Mouse (Mus musculus) adrenal gland, postnatal 4 days (tissue): ENCODE results near the gene Vwa7. TPM values are rescaled to one million over a fixed set of nuclear protein-coding genes. Genes with fewer than 3 reads are reported as not detected.
"Not testable (repeated sequence)": the region's sequence is repeated elsewhere in the genome, so short reads cannot be mapped to it uniquely, and the experiment has no call there.

Experiments used
- DNase-seq, 2 experiments: peaks; one replicate each; pipeline ENCODE4 v3.0.0; 2021 to 2022; ENCODE audit warnings: low spot score in 2 of 2, mixed read lengths in 2 of 2
- long read RNA-seq, 2 experiments: library from polyadenylated mRNA; stranded (forward); transcript quantifications; one replicate each; pipeline ENCODE4 v2.0.0; 2021
- total RNA-seq, 2 experiments: library from RNA; stranded (reverse); gene quantifications; 2 replicates each; pipeline ENCODE4 v1.2.3; 2021

Vwa7 gene
- total RNA-seq: 1 to 10 TPM; 1.2 to 1.5 TPM
- long read RNA-seq, experiment 1, partial matches to known transcripts: 1 of 2 reads
- long read RNA-seq, experiment 1, other reads (novel, unspliced or antisense): 0 of 2 reads
- long read RNA-seq, experiment 2: 0 reads

GRCm38 (mm10) chr17:35016376-35016775 is at the start of gene Vwa7:
Gene Vwa7 (plus strand): TSS chr17:35016579.
- DNase-seq: peak in 1 of 2 experiments; percentile 33

GRCm38 (mm10) chr17:34969822-34970221 is 46.6 kb upstream of the Vwa7 start, which contains the start of gene Gm20481:
Gene Gm20481 (plus strand): TSS chr17:34969912.
- DNase-seq: not testable (repeated sequence)

GRCm38 (mm10) chr17:34970850-34971249 is 45.5 kb upstream of the Vwa7 start:
- not testable (repeated sequence) for DNase-seq

- not testable (repeated sequence) for DNase-seq
Observed at GRCm38 (mm10) chr17:34971694-34972068, 44.7 kb upstream of the Vwa7 start.

- peak in 1 of 2 experiments; percentile 43 for DNase-seq
Observed at GRCm38 (mm10) chr17:34972069-34972749, 44.2 kb upstream of the Vwa7 start, which contains the start of the genes Hspa1a and Hspa1l. Gene Hspa1a (minus strand): TSS chr17:34972156. Gene Hspa1l (plus strand): TSS chr17:34972703.

- DNase-seq: no peak
Observed at GRCm38 (mm10) chr17:34975581-34976492, 40.5 kb upstream of the Vwa7 start.

- DNase-seq: no peak
Observed at GRCm38 (mm10) chr17:34977000-34977399, 39.4 kb upstream of the Vwa7 start.

- DNase-seq: no peak
Observed at GRCm38 (mm10) chr17:34978239-34978638, 38.1 kb upstream of the Vwa7 start.

GRCm38 (mm10) chr17:34979631-34980030 is 36.7 kb upstream of the Vwa7 start:
- no peak for DNase-seq

- DNase-seq: no peak
Observed at GRCm38 (mm10) chr17:34980655-34981054, 35.7 kb upstream of the Vwa7 start.

GRCm38 (mm10) chr17:34981690-34982180 is 34.6 kb upstream of the Vwa7 start, which contains the start of gene Lsm2:
Gene Lsm2 (plus strand): TSS chr17:34981862.
- DNase-seq: peak; percentile 78 to 81

- no peak for DNase-seq
Observed at GRCm38 (mm10) chr17:34982328-34982727, 34.1 kb upstream of the Vwa7 start.

- DNase-seq: no peak
Observed at GRCm38 (mm10) chr17:34984218-34984617, 32.2 kb upstream of the Vwa7 start.

GRCm38 (mm10) chr17:34994751-34995150 is 21.6 kb upstream of the Vwa7 start:
- no peak for DNase-seq

GRCm38 (mm10) chr17:34995192-34995591 is 21.2 kb upstream of the Vwa7 start:
- not testable (repeated sequence) for DNase-seq

- DNase-seq: not testable (repeated sequence)
Observed at GRCm38 (mm10) chr17:34995927-34996326, 20.5 kb upstream of the Vwa7 start.

GRCm38 (mm10) chr17:34996411-34997141 is 19.8 kb upstream of the Vwa7 start:
- no peak for DNase-seq

GRCm38 (mm10) chr17:34997142-34997483 is 19.3 kb upstream of the Vwa7 start:
- no peak for DNase-seq

- no peak for DNase-seq
Observed at GRCm38 (mm10) chr17:34998526-34999430, 17.6 kb upstream of the Vwa7 start.
